Comparison of ENCODE assay signal across 8 mouse cellular contexts in the genomic region with DNA sequence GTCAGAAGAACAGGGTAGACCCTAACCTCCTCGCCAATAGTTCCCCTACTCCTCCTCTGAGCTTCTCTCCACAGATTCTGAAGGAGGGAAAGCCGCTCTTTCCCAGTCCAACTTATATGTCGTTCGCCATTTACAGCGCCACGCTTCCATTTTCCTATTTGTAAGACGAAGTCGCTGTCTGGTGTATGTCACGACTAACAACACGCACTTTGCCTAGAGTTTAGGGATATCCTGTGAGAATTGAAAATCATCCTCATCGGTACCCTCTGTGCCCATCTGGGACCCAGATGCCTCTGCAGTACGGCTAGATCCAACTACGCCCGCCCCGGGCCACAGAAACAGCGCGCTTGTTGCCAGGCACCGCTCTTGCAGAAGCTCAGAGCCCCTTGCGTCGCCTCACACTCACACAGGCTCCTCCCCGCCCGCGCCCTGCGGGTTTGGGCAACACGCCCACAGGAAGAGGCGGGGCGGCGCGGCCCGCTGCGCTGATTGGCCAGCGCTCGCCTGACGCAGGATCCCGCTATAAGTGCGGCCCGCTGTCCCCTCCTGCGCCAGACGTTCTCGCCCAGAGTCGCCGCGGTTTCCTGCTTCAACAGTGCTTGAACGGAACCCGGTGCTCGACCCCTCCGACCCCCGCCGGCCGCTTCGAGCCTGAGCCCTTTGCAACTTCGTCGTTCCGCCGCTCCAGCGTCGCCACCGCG. TPM values are rescaled to one million over a fixed set of nuclear protein-coding genes. Genes with fewer than 3 reads are reported as not detected.
DNase-seq lines count a peak whose midpoint lies in the region; ATAC-seq lines count a peak whose summit lies in the region.

No protein-coding gene starts in this region.

- H3K27me3 ChIP-seq in heart, embryonic 14.5 days (ENCODE audit: control insufficient read depth, insufficient read depth, low read length): no peaks in the 10 kb centered on the region
- no peaks in the 10 kb centered on the region for H3K27me3 ChIP-seq in liver, embryonic 13.5 days
- no peaks in the 10 kb centered on the region for H3K27me3 ChIP-seq in stomach, embryonic 16.5 days (ENCODE audit: control insufficient read depth, insufficient read depth, low read length)

- WGBS in heart, embryonic 14.5 days: under 1% methylated on average over 59 of the region's 59 CpGs
- WGBS in liver, embryonic 13.5 days (ENCODE audit: insufficient replicate concordance): 1% methylated on average over 59 of the region's 59 CpGs
- WGBS in stomach, embryonic 16.5 days: under 1% methylated on average over 59 of the region's 59 CpGs

- H3K4me3 ChIP-seq in brown adipose tissue, adult 24 weeks (ENCODE audit: insufficient read depth, low read depth, low read length): peak overlapping the region; percentile 94
- H3K4me3 ChIP-seq in heart, embryonic 14.5 days (ENCODE audit: control insufficient read depth in 1 of 2, insufficient read depth in 1 of 2, low read depth in 1 of 2, low read length in 2 of 2): peak overlapping the region; percentile 95 to 99
- H3K4me3 ChIP-seq in liver, embryonic 13.5 days (replicated peaks): peak overlapping the region; percentile 88
- H3K4me3 ChIP-seq in stomach, embryonic 16.5 days (replicated peaks; ENCODE audit: low read length): peak overlapping the region; percentile 83

- H3K36me3 ChIP-seq in heart, embryonic 14.5 days (ENCODE audit: control insufficient read depth, insufficient read depth, low read length): peaks cover 31% of the 10 kb centered on the region
- H3K36me3 ChIP-seq in liver, embryonic 13.5 days: peaks cover 34% of the 10 kb centered on the region
- peaks cover 10% of the 10 kb centered on the region for H3K36me3 ChIP-seq in stomach, embryonic 16.5 days (ENCODE audit: control insufficient read depth, insufficient read depth, low read length)

- peak overlapping the region; percentile 93 for H3K4me2 ChIP-seq in heart, embryonic 14.5 days (ENCODE audit: low read length)
- peak overlapping the region; percentile 80 for H3K4me2 ChIP-seq in liver, embryonic 13.5 days
- H3K4me2 ChIP-seq in stomach, embryonic 16.5 days (ENCODE audit: low read depth, low read length): peak overlapping the region; percentile 77

- H3K4me1 ChIP-seq in brown adipose tissue, adult 24 weeks (ENCODE audit: control insufficient read depth, insufficient read depth, insufficient read length, low read length): peaks cover 12% of the 10 kb centered on the region; the same call in 1 of the 2 replicates
- H3K4me1 ChIP-seq in heart, embryonic 14.5 days (ENCODE audit: control insufficient read depth in 2 of 2, insufficient read depth in 2 of 2, low read length in 2 of 2): peaks cover 16 to 29% of the 10 kb centered on the region in 2 experiments
- H3K4me1 ChIP-seq in liver, embryonic 13.5 days (replicated peaks): peaks cover 84% of the 10 kb centered on the region
- H3K4me1 ChIP-seq in stomach, embryonic 16.5 days (ENCODE audit: control insufficient read depth, insufficient read depth, low read length): peaks cover 30% of the 10 kb centered on the region

- peak overlapping the region; percentile 94 for H3K9ac ChIP-seq in heart, embryonic 14.5 days (ENCODE audit: low read length)
- H3K9ac ChIP-seq in liver, embryonic 13.5 days: peak overlapping the region; percentile 96
- peak overlapping the region; percentile 94 for H3K9ac ChIP-seq in stomach, embryonic 16.5 days (ENCODE audit: low read length)

- DNase-seq in CD4-positive, CD25-positive, alpha-beta regulatory T cell, adult 2 months (ENCODE audit: low read depth, low spot score): peak; percentile 99
- DNase-seq in fibroblast of lung, adult 2 months (ENCODE audit: low read depth): peak; percentile 95
- DNase-seq in kidney, postnatal 14 days: peak; percentile 97
- DNase-seq in liver, embryonic 13.5 days: peak; percentile 98
- DNase-seq in neural tube, embryonic 10.5 days (ENCODE audit: extremely low spot score, low spot score): peak; percentile 97

- H3K27ac ChIP-seq in brown adipose tissue, adult 24 weeks (replicated peaks; ENCODE audit: low read depth, low read length): peak overlapping the region; percentile 96
- peak overlapping the region; percentile 98 for H3K27ac ChIP-seq in heart, embryonic 14.5 days (replicated peaks in 1 of 2; ENCODE audit: control insufficient read depth in 1 of 2, insufficient read depth in 1 of 2, low read depth in 2 of 2, low read length in 2 of 2)
- H3K27ac ChIP-seq in liver, embryonic 13.5 days: peak overlapping the region; percentile 99
- H3K27ac ChIP-seq in stomach, embryonic 16.5 days (ENCODE audit: low read length): peak overlapping the region; percentile 98

- H3K9me3 ChIP-seq in heart, embryonic 14.5 days (ENCODE audit: control insufficient read depth, low read length): no peaks in the 10 kb centered on the region
- H3K9me3 ChIP-seq in liver, embryonic 13.5 days (replicated peaks): no peaks in the 10 kb centered on the region
- no peaks in the 10 kb centered on the region for H3K9me3 ChIP-seq in stomach, embryonic 16.5 days (replicated peaks; ENCODE audit: control insufficient read depth, low read length)

- ATAC-seq in heart, embryonic 14.5 days (ENCODE audit: insufficient number of reproducible peaks, insufficient read depth, low FRiP score, low read depth): peak; percentile 96
- peak; percentile 88 for ATAC-seq in liver, embryonic 13.5 days (ENCODE audit: low read depth)
- peak; percentile 98 for ATAC-seq in stomach, embryonic 16.5 days (ENCODE audit: insufficient read depth, low FRiP score)

RNA-seq across cellular contexts. Expression of a gene that starts 1.9 kb away (rescaled TPM):
- 4,010 and 5,287 TPM in 2 replicates for polyA plus RNA-seq in brown adipose tissue, adult 24 weeks (2012; ENCODE audit: insufficient read depth, insufficient read length, missing spikeins)
- 1,816 and 1,859 TPM in 2 replicates for polyA plus RNA-seq in heart, embryonic 14.5 days (2014; fragmentation: Nextera tagmentation; extraction: Ambion mirVana)
- 5,062 and 5,153 TPM in 2 replicates for polyA plus RNA-seq in liver, embryonic 13.5 days (2015; fragmentation: Nextera tagmentation; extraction: Ambion mirVana)
- 1,902 and 2,108 TPM in 2 replicates for polyA plus RNA-seq in stomach, embryonic 16.5 days (2015; fragmentation: Nextera tagmentation; extraction: Ambion mirVana)

RNA-seq across cellular contexts. Expression of a gene that starts 19.1 kb away (rescaled TPM):
- polyA plus RNA-seq in brown adipose tissue, adult 24 weeks (2012; ENCODE audit: insufficient read depth, insufficient read length, missing spikeins): not detected in 2 replicates
- polyA plus RNA-seq in heart, embryonic 14.5 days (2014; fragmentation: Nextera tagmentation; extraction: Ambion mirVana): 0.24 and 0.40 TPM in 2 replicates
- polyA plus RNA-seq in liver, embryonic 13.5 days (2015; fragmentation: Nextera tagmentation; extraction: Ambion mirVana): 0.17 and 0.20 TPM in 2 replicates
- 0.61 and 0.64 TPM in 2 replicates for polyA plus RNA-seq in stomach, embryonic 16.5 days (2015; fragmentation: Nextera tagmentation; extraction: Ambion mirVana)

RNA-seq across cellular contexts. Expression of a gene that starts 19.2 kb away (rescaled TPM):
- polyA plus RNA-seq in brown adipose tissue, adult 24 weeks (2012; ENCODE audit: insufficient read depth, insufficient read length, missing spikeins): 4.8 and 7.5 TPM in 2 replicates
- 27.6 and 27.7 TPM in 2 replicates for polyA plus RNA-seq in heart, embryonic 14.5 days (2014; fragmentation: Nextera tagmentation; extraction: Ambion mirVana)
- polyA plus RNA-seq in liver, embryonic 13.5 days (2015; fragmentation: Nextera tagmentation; extraction: Ambion mirVana): 196 and 207 TPM in 2 replicates
- polyA plus RNA-seq in stomach, embryonic 16.5 days (2015; fragmentation: Nextera tagmentation; extraction: Ambion mirVana): 33.7 and 38.1 TPM in 2 replicates

RNA-seq across cellular contexts. Expression of a gene that starts 59.1 kb away (rescaled TPM):
- polyA plus RNA-seq in brown adipose tissue, adult 24 weeks (2012; ENCODE audit: insufficient read depth, insufficient read length, missing spikeins): 31.1 and 34.2 TPM in 2 replicates
- polyA plus RNA-seq in heart, embryonic 14.5 days (2014; fragmentation: Nextera tagmentation; extraction: Ambion mirVana): 25.3 and 32.5 TPM in 2 replicates
- polyA plus RNA-seq in liver, embryonic 13.5 days (2015; fragmentation: Nextera tagmentation; extraction: Ambion mirVana): 5.3 and 7.3 TPM in 2 replicates
- 18.9 and 22.5 TPM in 2 replicates for polyA plus RNA-seq in stomach, embryonic 16.5 days (2015; fragmentation: Nextera tagmentation; extraction: Ambion mirVana)

Comparison
In these comparisons a context has a peak if more than half of its experiments do, and no peak if none do; other contexts are left out.
1. Peak in every context shown above with its lines: DNase-seq, ATAC-seq, H3K4me3 ChIP-seq and H3K27ac ChIP-seq.